ENCODE assay signal across 26 mouse cellular contexts in genomic region chr13:111562595-111562994, GRCm38 (mm10). TPM values are rescaled to one million over a fixed set of nuclear protein-coding genes. Genes with fewer than 3 reads are reported as not detected.
"Had no signal": no experiment of that assay in that cellular context is flagged by ENCODE, and none has a peak within 500 bp of the region (broad histone marks: within the 10 kb centered on the region; RNA-seq: fewer than 3 reads in every experiment).

No protein-coding gene starts in this region.

- H3K27me3 ChIP-seq: midbrain, embryonic 12.5 days; neural tube, embryonic 13.5 days; neural tube, embryonic 15.5 days had no signal

- DNase-seq: lung, embryonic 14.5 days; lung, postnatal 10 days; lung, postnatal 4 days; midbrain, embryonic 14.5 days; retina, postnatal 1 day; right cerebral cortex, adult 18-20 months; right cerebral cortex, postnatal 25 days; right cerebral cortex, postnatal 4 days; spleen, adult 18-20 months; thymus, adult 18-20 months; thymus, postnatal 14 days; thymus, postnatal 36 days had no signal

- H3K4me1 ChIP-seq: midbrain, embryonic 10.5 days; midbrain, embryonic 12.5 days; neural tube, embryonic 13.5 days; neural tube, embryonic 15.5 days had no signal

- ATAC-seq: midbrain, embryonic 16.5 days had no signal

- H3K36me3 ChIP-seq: midbrain, embryonic 10.5 days; midbrain, embryonic 12.5 days; neural tube, embryonic 13.5 days; neural tube, embryonic 15.5 days had no signal

- H3K4me2 ChIP-seq: lung, embryonic 14.5 days; midbrain, embryonic 12.5 days; neural tube, embryonic 13.5 days; neural tube, embryonic 15.5 days had no signal

- H3K4me3 ChIP-seq: midbrain, embryonic 10.5 days; midbrain, embryonic 12.5 days; myocyte; neural tube, embryonic 13.5 days; neural tube, embryonic 15.5 days had no signal

- H3K9ac ChIP-seq: lung, embryonic 14.5 days; midbrain, embryonic 12.5 days; neural tube, embryonic 13.5 days; neural tube, embryonic 15.5 days had no signal

- H3K27ac ChIP-seq: midbrain, embryonic 10.5 days; midbrain, embryonic 12.5 days; neural tube, embryonic 13.5 days; neural tube, embryonic 15.5 days had no signal

- H3K9me3 ChIP-seq: midbrain, embryonic 12.5 days; neural tube, embryonic 15.5 days had no signal

RNA-seq across cellular contexts. Expression of gene Gm49496, which starts 12.8 kb away (rescaled TPM):
- total RNA-seq: megakaryocyte, adult 5-6 weeks had no signal
- polyA plus RNA-seq: lung, embryonic 14.5 days; lung, embryonic 16.5 days; midbrain, embryonic 10.5 days; midbrain, embryonic 12.5 days; midbrain, embryonic 14.5 days; midbrain, embryonic 16.5 days; myocyte; neural tube, embryonic 11.5 days; neural tube, embryonic 13.5 days; neural tube, embryonic 15.5 days; small intestine, adult 2 months; stomach, embryonic 14.5 days; stomach, embryonic 16.5 days; thymus, postnatal 0 days had no signal

RNA-seq across cellular contexts. Expression of gene Gm10198, which starts 30.0 kb away (rescaled TPM):
- total RNA-seq: megakaryocyte, adult 5-6 weeks; megakaryocyte-erythroid progenitor cell, adult 5-6 weeks had no signal
- polyA plus RNA-seq: lung, embryonic 14.5 days; lung, embryonic 16.5 days; midbrain, embryonic 10.5 days; midbrain, embryonic 12.5 days; midbrain, embryonic 14.5 days; midbrain, embryonic 16.5 days; myocyte; neural tube, embryonic 11.5 days; neural tube, embryonic 13.5 days; neural tube, embryonic 15.5 days; small intestine, adult 2 months; stomach, embryonic 14.5 days; stomach, embryonic 16.5 days; thymus, postnatal 0 days had no signal
